Mouse (Mus musculus): ENCODE measurements around the gene Olfr697.
"Not testable (repeated sequence)": the region's sequence is repeated elsewhere in the genome, so short reads cannot be mapped to it uniquely, and the experiment has no call there.

Gene Olfr697

GRCm38 (mm10) chr7:106742343-106742742, at the start of gene Olfr697:
Gene Olfr697, minus strand, starts transcription at chr7:106742443.
- DNase-seq (ENCODE audit: low spot score in 2 of 2): no peak

GRCm38 (mm10) chr7:106788330-106788729, 46.1 kb upstream of the Olfr697 start:
- DNase-seq (ENCODE audit: low spot score in 2 of 2): no peak

- DNase-seq (ENCODE audit: low spot score in 2 of 2): not testable (repeated sequence)
Observed at GRCm38 (mm10) chr7:106761008-106761407, 18.8 kb upstream of the Olfr697 start.

- no peak for DNase-seq (ENCODE audit: low spot score in 2 of 2)
Observed at GRCm38 (mm10) chr7:106758800-106759199, 16.6 kb upstream of the Olfr697 start.

- DNase-seq (ENCODE audit: low spot score in 2 of 2): no peak
Observed at GRCm38 (mm10) chr7:106755297-106755696, 13.1 kb upstream of the Olfr697 start, which contains the start of gene Olfr698. Gene Olfr698, minus strand, starts transcription at chr7:106755397.

GRCm38 (mm10) chr7:106745811-106746210, 3.6 kb upstream of the Olfr697 start:
- no peak for DNase-seq (ENCODE audit: low spot score in 2 of 2)

- no peak for DNase-seq (ENCODE audit: low spot score in 2 of 2)
Observed at GRCm38 (mm10) chr7:106737028-106737427, 5.2 kb downstream of the Olfr697 start.

GRCm38 (mm10) chr7:106733717-106734116, 8.5 kb downstream of the Olfr697 start:
- DNase-seq (ENCODE audit: low spot score in 2 of 2): no peak

- not testable (repeated sequence) for DNase-seq (ENCODE audit: low spot score in 2 of 2)
Observed at GRCm38 (mm10) chr7:106725654-106726053, 16.6 kb downstream of the Olfr697 start.

- no peak for DNase-seq (ENCODE audit: low spot score in 2 of 2)
Observed at GRCm38 (mm10) chr7:106716296-106716695, 25.9 kb downstream of the Olfr697 start, which contains the start of gene Olfr695. Gene Olfr695, minus strand, starts transcription at chr7:106716396.

GRCm38 (mm10) chr7:106711463-106711862, 30.8 kb downstream of the Olfr697 start:
- no peak for DNase-seq (ENCODE audit: low spot score in 2 of 2)

GRCm38 (mm10) chr7:106707705-106708104, 34.5 kb downstream of the Olfr697 start:
- not testable (repeated sequence) for DNase-seq (ENCODE audit: low spot score in 2 of 2)

GRCm38 (mm10) chr7:106696891-106697290, 45.4 kb downstream of the Olfr697 start:
- no peak for DNase-seq (ENCODE audit: low spot score in 2 of 2)

GRCm38 (mm10) chr7:106692976-106693375, 49.3 kb downstream of the Olfr697 start:
- DNase-seq (ENCODE audit: low spot score in 2 of 2): no peak

GRCm38 (mm10) chr7:106691714-106692113, 50.5 kb downstream of the Olfr697 start, which contains the start of gene Olfr694:
Gene Olfr694, minus strand, starts transcription at chr7:106691814.
- no peak for DNase-seq (ENCODE audit: low spot score in 2 of 2)
